In genomic region chr10:128743791-128744191, GRCm38 (mm10) we compare ENCODE assay signal across 8 mouse cellular contexts. TPM values are rescaled to one million over a fixed set of nuclear protein-coding genes. Genes with fewer than 3 reads are reported as not detected.
DNase-seq lines count a peak whose midpoint lies in the region; ATAC-seq and TF ChIP-seq lines count a peak whose summit lies in the region.

No protein-coding gene starts in this region.

- peak overlapping the region; percentile 92 for H3K9ac ChIP-seq in intestine, embryonic 16.5 days (ENCODE audit: low read depth, low read length)
- H3K9ac ChIP-seq in liver, embryonic 11.5 days (ENCODE audit: low read depth, low read length), result peak overlapping the region; percentile 62
- peak overlapping the region; percentile 91 for H3K9ac ChIP-seq in stomach, embryonic 16.5 days (ENCODE audit: low read length)

- no peak for TF ChIP-seq POLR2A in cortical plate, adult 2 months (IDR thresholded peaks at IDR 0.05; ENCODE audit: extremely low read depth, insufficient read depth, low read length)
- TF ChIP-seq POLR2A in myocyte (IDR thresholded peaks at IDR 0.05; ENCODE audit: insufficient read length, low read depth), result peak; percentile 71

- H3ac ChIP-seq in myocyte (ENCODE audit: control insufficient read depth, insufficient read length), result peak overlapping the region; percentile 28

- peaks cover 2% of the 10 kb centered on the region; the same call in 1 of the 2 replicates for H3K9me3 ChIP-seq in erythroblast, embryonic 14.5 days (ENCODE audit: control insufficient read depth, low read length)
- no peaks in the 10 kb centered on the region for H3K9me3 ChIP-seq in intestine, embryonic 16.5 days (ENCODE audit: control insufficient read depth, low read length)
- no peaks in the 10 kb centered on the region for H3K9me3 ChIP-seq in liver, embryonic 11.5 days (ENCODE audit: control insufficient read depth, low read length)
- no peaks in the 10 kb centered on the region for H3K9me3 ChIP-seq in stomach, embryonic 16.5 days (replicated peaks; ENCODE audit: control insufficient read depth, low read length)

- peak overlapping the region; percentile 44 for H3K4me3 ChIP-seq in erythroblast, embryonic 14.5 days (replicated peaks)
- H3K4me3 ChIP-seq in cortical plate, adult 2 months (ENCODE audit: insufficient read depth, low read length), result peak overlapping the region; percentile 81
- H3K4me3 ChIP-seq in intestine, embryonic 16.5 days (ENCODE audit: low read length), result peak overlapping the region; percentile 71
- peak overlapping the region; percentile 66 for H3K4me3 ChIP-seq in liver, embryonic 11.5 days (ENCODE audit: low read depth, low read length)
- H3K4me3 ChIP-seq in myocyte, result peak overlapping the region; percentile 48
- H3K4me3 ChIP-seq in stomach, embryonic 16.5 days (replicated peaks; ENCODE audit: low read length), result peak overlapping the region; percentile 77

- DNase-seq in gastrocnemius, postnatal 4 days (ENCODE audit: low spot score in 2 of 2), result peak; percentile 39 to 60
- peak; percentile 64 for DNase-seq in liver, embryonic 11.5 days (ENCODE audit: low spot score)

- H3K4me2 ChIP-seq in intestine, embryonic 16.5 days (ENCODE audit: low read depth, low read length), result peak overlapping the region; percentile 94
- H3K4me2 ChIP-seq in liver, embryonic 11.5 days, result peak overlapping the region; percentile 85
- peak overlapping the region; percentile 84 for H3K4me2 ChIP-seq in myocyte (ENCODE audit: low read depth)
- H3K4me2 ChIP-seq in stomach, embryonic 16.5 days (ENCODE audit: low read depth, low read length), result peak overlapping the region; percentile 73

- peaks cover 34% of the 10 kb centered on the region for H3K4me1 ChIP-seq in erythroblast, embryonic 14.5 days (ENCODE audit: control insufficient read depth)
- peaks cover 3% of the 10 kb centered on the region; the same call in 1 of the 2 replicates for H3K4me1 ChIP-seq in cortical plate, adult 2 months (ENCODE audit: control insufficient read depth, insufficient read depth, low read length)
- H3K4me1 ChIP-seq in intestine, embryonic 16.5 days (ENCODE audit: control insufficient read depth, insufficient read depth, low read length), result peaks cover 18% of the 10 kb centered on the region
- peaks cover 18% of the 10 kb centered on the region for H3K4me1 ChIP-seq in liver, embryonic 11.5 days (replicated peaks; ENCODE audit: control insufficient read depth, insufficient read depth, low read length)
- H3K4me1 ChIP-seq in stomach, embryonic 16.5 days (ENCODE audit: control insufficient read depth, insufficient read depth, low read length), result peaks cover 20% of the 10 kb centered on the region

- under 1% methylated on average over 36 of the region's 37 CpGs for WGBS in intestine, embryonic 16.5 days
- 1% methylated on average over 37 of the region's 37 CpGs for WGBS in liver, embryonic 11.5 days
- WGBS in stomach, embryonic 16.5 days, result under 1% methylated on average over 37 of the region's 37 CpGs

- no peaks in the 10 kb centered on the region for H3K36me3 ChIP-seq in erythroblast, embryonic 14.5 days (ENCODE audit: control insufficient read depth)
- H3K36me3 ChIP-seq in intestine, embryonic 16.5 days (ENCODE audit: control insufficient read depth, insufficient read depth, low read length), result no peaks in the 10 kb centered on the region
- no peaks in the 10 kb centered on the region for H3K36me3 ChIP-seq in liver, embryonic 11.5 days (ENCODE audit: control insufficient read depth, insufficient read depth, low read length)
- no peaks in the 10 kb centered on the region for H3K36me3 ChIP-seq in myocyte (ENCODE audit: control insufficient read depth, insufficient read depth)
- H3K36me3 ChIP-seq in stomach, embryonic 16.5 days (ENCODE audit: control insufficient read depth, insufficient read depth, low read length), result no peaks in the 10 kb centered on the region

- no peak for TF ChIP-seq CTCF in cortical plate, adult 2 months (IDR thresholded peaks at IDR 0.05; ENCODE audit: extremely low read depth, insufficient read depth, low read length)

- no peak for ATAC-seq in erythroblast, adult 5-6 weeks (replicated peaks; ENCODE audit: low FRiP score, poor library complexity, severe bottlenecking)
- ATAC-seq in intestine, embryonic 16.5 days, result peak; percentile 26
- no peak; the same call in 1 of the 2 replicates for ATAC-seq in liver, embryonic 11.5 days (replicated peaks; ENCODE audit: low FRiP score)
- ATAC-seq in stomach, embryonic 16.5 days (ENCODE audit: insufficient read depth, low FRiP score), result peak; percentile 34; the same call in 1 of the 2 replicates

- H3K27ac ChIP-seq in cortical plate, adult 2 months (ENCODE audit: insufficient read depth, low read length), result peak overlapping the region; percentile 43; the same call in 1 of the 2 replicates
- peak overlapping the region; percentile 68 for H3K27ac ChIP-seq in intestine, embryonic 16.5 days (ENCODE audit: low read length)
- no peak overlapping the region for H3K27ac ChIP-seq in liver, embryonic 11.5 days (ENCODE audit: low read depth, low read length)
- peak overlapping the region; percentile 85 for H3K27ac ChIP-seq in stomach, embryonic 16.5 days (ENCODE audit: low read length)

- peaks cover 60% of the 10 kb centered on the region for H3K27me3 ChIP-seq in erythroblast, embryonic 14.5 days (ENCODE audit: control insufficient read depth)
- no peaks in the 10 kb centered on the region for H3K27me3 ChIP-seq in intestine, embryonic 16.5 days (replicated peaks; ENCODE audit: control insufficient read depth, insufficient read depth, low read length)
- H3K27me3 ChIP-seq in liver, embryonic 11.5 days (replicated peaks; ENCODE audit: control insufficient read depth, insufficient read depth, low read length), result peaks cover 22% of the 10 kb centered on the region
- H3K27me3 ChIP-seq in myocyte (ENCODE audit: control insufficient read depth, insufficient read depth, insufficient read length), result no peaks in the 10 kb centered on the region
- H3K27me3 ChIP-seq in stomach, embryonic 16.5 days (ENCODE audit: control insufficient read depth, insufficient read depth, low read length), result no peaks in the 10 kb centered on the region

- peaks cover 4% of the 10 kb centered on the region for H3K79me2 ChIP-seq in myocyte (ENCODE audit: control insufficient read depth, insufficient read depth)

RNA-seq across cellular contexts. Expression of gene Dgka, which starts 0.9 kb away (rescaled TPM):
- polyA plus RNA-seq in erythroblast, embryonic 14.5 days (2012), result 0.02 and 0.03 TPM in 2 replicates
- 8.2 and 13.4 TPM in 2 replicates for total RNA-seq in erythroblast, adult 5-6 weeks (2015; ENCODE audit: low replicate concordance)
- total RNA-seq in erythroblast, adult 5-6 weeks (2017; ENCODE audit: low replicate concordance), result 2.9 and 4.7 TPM in 2 replicates
- 13.2 and 15.5 TPM in 2 replicates for polyA plus RNA-seq in cortical plate, adult 2 months (2012; rRNA removed)
- 1 to 10 TPM; 6.7 TPM for total RNA-seq in gastrocnemius, postnatal 4 days (2021)
- 7.8 and 7.9 TPM in 2 replicates for polyA plus RNA-seq in intestine, embryonic 16.5 days (2015; fragmentation: Nextera tagmentation; extraction: Ambion mirVana)
- 4.6 and 5.5 TPM in 2 replicates for polyA plus RNA-seq in liver, embryonic 11.5 days (2014; fragmentation: Nextera tagmentation; extraction: Ambion mirVana)
- polyA plus RNA-seq in myocyte (2012; fragmentation: generic; extraction: Trizol), result 13.2 TPM
- polyA plus RNA-seq in stomach, embryonic 16.5 days (2015; fragmentation: Nextera tagmentation; extraction: Ambion mirVana), result 28.2 and 36.1 TPM in 2 replicates

RNA-seq across cellular contexts. Expression of gene Pym1, which starts 3.9 kb away (rescaled TPM):
- 10.9 and 11.7 TPM in 2 replicates for polyA plus RNA-seq in erythroblast, embryonic 14.5 days (2012)
- total RNA-seq in erythroblast, adult 5-6 weeks (2015; ENCODE audit: low replicate concordance), result 2.5 and 17.5 TPM in 2 replicates
- 9.1 and 12.4 TPM in 2 replicates for total RNA-seq in erythroblast, adult 5-6 weeks (2017; ENCODE audit: low replicate concordance)
- 39.4 and 41.1 TPM in 2 replicates for polyA plus RNA-seq in cortical plate, adult 2 months (2012; rRNA removed)
- 10 to 100 TPM; 18.3 to 22.1 TPM for total RNA-seq in gastrocnemius, postnatal 4 days (2021)
- polyA plus RNA-seq in intestine, embryonic 16.5 days (2015; fragmentation: Nextera tagmentation; extraction: Ambion mirVana), result 28.4 and 31.5 TPM in 2 replicates
- polyA plus RNA-seq in liver, embryonic 11.5 days (2014; fragmentation: Nextera tagmentation; extraction: Ambion mirVana), result 40.1 and 42.1 TPM in 2 replicates
- 32.6 TPM for polyA plus RNA-seq in myocyte (2012; fragmentation: generic; extraction: Trizol)
- polyA plus RNA-seq in stomach, embryonic 16.5 days (2015; fragmentation: Nextera tagmentation; extraction: Ambion mirVana), result 35.0 and 36.2 TPM in 2 replicates

RNA-seq across cellular contexts. Expression of gene Cdk2, which starts 39.0 kb away (rescaled TPM):
- polyA plus RNA-seq in erythroblast, embryonic 14.5 days (2012), result 2.3 and 2.6 TPM in 2 replicates
- 29.8 and 37.2 TPM in 2 replicates for total RNA-seq in erythroblast, adult 5-6 weeks (2015; ENCODE audit: low replicate concordance)
- total RNA-seq in erythroblast, adult 5-6 weeks (2017; ENCODE audit: low replicate concordance), result 21.0 and 34.3 TPM in 2 replicates
- polyA plus RNA-seq in cortical plate, adult 2 months (2012; rRNA removed), result 4.5 and 4.6 TPM in 2 replicates
- 10 to 100 TPM; 38.7 to 42.8 TPM for total RNA-seq in gastrocnemius, postnatal 4 days (2021)
- 60.4 and 65.2 TPM in 2 replicates for polyA plus RNA-seq in intestine, embryonic 16.5 days (2015; fragmentation: Nextera tagmentation; extraction: Ambion mirVana)
- polyA plus RNA-seq in liver, embryonic 11.5 days (2014; fragmentation: Nextera tagmentation; extraction: Ambion mirVana), result 102 and 117 TPM in 2 replicates
- polyA plus RNA-seq in myocyte (2012; fragmentation: generic; extraction: Trizol), result 39.9 TPM
- 76.7 and 81.2 TPM in 2 replicates for polyA plus RNA-seq in stomach, embryonic 16.5 days (2015; fragmentation: Nextera tagmentation; extraction: Ambion mirVana)

RNA-seq across cellular contexts. Expression of gene Pmel, which starts 39.8 kb away (rescaled TPM):
- not detected in 2 replicates for polyA plus RNA-seq in erythroblast, embryonic 14.5 days (2012)
- total RNA-seq in erythroblast, adult 5-6 weeks (2015; ENCODE audit: low replicate concordance), result not detected in 2 replicates
- not detected in 2 replicates for total RNA-seq in erythroblast, adult 5-6 weeks (2017; ENCODE audit: low replicate concordance)
- polyA plus RNA-seq in cortical plate, adult 2 months (2012; rRNA removed), result 0.61 and 0.66 TPM in 2 replicates
- 1 to 10 TPM; 4.0 to 5.2 TPM for total RNA-seq in gastrocnemius, postnatal 4 days (2021)
- polyA plus RNA-seq in intestine, embryonic 16.5 days (2015; fragmentation: Nextera tagmentation; extraction: Ambion mirVana), result 1.5 and 1.6 TPM in 2 replicates
- 0.83 and 0.85 TPM in 2 replicates for polyA plus RNA-seq in liver, embryonic 11.5 days (2014; fragmentation: Nextera tagmentation; extraction: Ambion mirVana)
- 0.17 TPM for polyA plus RNA-seq in myocyte (2012; fragmentation: generic; extraction: Trizol)
- polyA plus RNA-seq in stomach, embryonic 16.5 days (2015; fragmentation: Nextera tagmentation; extraction: Ambion mirVana), result 1.6 and 3.0 TPM in 2 replicates

RNA-seq across cellular contexts. Expression of gene Mmp19, which starts 46.9 kb away (rescaled TPM):
- polyA plus RNA-seq in erythroblast, embryonic 14.5 days (2012), result 0.01 TPM in 1 of 2 replicates, not detected in the other
- total RNA-seq in erythroblast, adult 5-6 weeks (2015; ENCODE audit: low replicate concordance), result 0.38 TPM in 1 of 2 replicates, not detected in the other
- 0.85 and 1.5 TPM in 2 replicates for total RNA-seq in erythroblast, adult 5-6 weeks (2017; ENCODE audit: low replicate concordance)
- 0.38 and 0.57 TPM in 2 replicates for polyA plus RNA-seq in cortical plate, adult 2 months (2012; rRNA removed)
- total RNA-seq in gastrocnemius, postnatal 4 days (2021), result 1 to 10 TPM; 2.8 to 3.0 TPM
- 0.66 and 0.81 TPM in 2 replicates for polyA plus RNA-seq in intestine, embryonic 16.5 days (2015; fragmentation: Nextera tagmentation; extraction: Ambion mirVana)
- 9.2 and 10.2 TPM in 2 replicates for polyA plus RNA-seq in liver, embryonic 11.5 days (2014; fragmentation: Nextera tagmentation; extraction: Ambion mirVana)
- polyA plus RNA-seq in myocyte (2012; fragmentation: generic; extraction: Trizol), result 12.1 TPM
- 2.2 and 3.5 TPM in 2 replicates for polyA plus RNA-seq in stomach, embryonic 16.5 days (2015; fragmentation: Nextera tagmentation; extraction: Ambion mirVana)

Comparison
In these comparisons a context has a peak if more than half of its experiments do, and no peak if none do; other contexts are left out.
1. ATAC-seq: peak in intestine, embryonic 16.5 days (single experiment) and stomach, embryonic 16.5 days (single experiment); none in erythroblast, adult 5-6 weeks (single experiment) and liver, embryonic 11.5 days (single experiment).
2. Peak in every context shown above with its lines, with median percentiles within 50 percentile points of each other: H3K4me3 ChIP-seq, H3K4me2 ChIP-seq and H3K9ac ChIP-seq.